In genomic region chr1:190048521-190049170, GRCm38 (mm10) we compare ENCODE assay signal across 22 mouse cellular contexts.
"Had no signal": no experiment of that assay in that cellular context is flagged by ENCODE, and none has a peak within 500 bp of the region (broad histone marks: within the 10 kb centered on the region; RNA-seq: fewer than 3 reads in every experiment).

No protein-coding gene starts in this region.

- H3K9me3 ChIP-seq: limb, embryonic 10.5 days; stomach, embryonic 15.5 days had no signal

- H3K27ac ChIP-seq: limb, embryonic 10.5 days; limb, embryonic 13.5 days; liver, embryonic 14.5 days; midbrain, embryonic 12.5 days; neural tube, embryonic 13.5 days; stomach, embryonic 15.5 days had no signal

- H3K4me1 ChIP-seq: limb, embryonic 10.5 days; midbrain, embryonic 12.5 days; neural tube, embryonic 13.5 days; stomach, embryonic 15.5 days had no signal

- H3K9ac ChIP-seq: limb, embryonic 13.5 days; liver, embryonic 14.5 days; lung, embryonic 14.5 days; midbrain, embryonic 12.5 days; neural tube, embryonic 13.5 days; stomach, embryonic 15.5 days had no signal

- H3K4me3 ChIP-seq: limb, embryonic 10.5 days; limb, embryonic 13.5 days; megakaryocyte, embryonic 14.5 days; midbrain, embryonic 12.5 days; myocyte; neural tube, embryonic 13.5 days; stomach, embryonic 15.5 days had no signal

- DNase-seq: kidney, adult 18-20 months; kidney, adult 9 months; kidney, postnatal 14 days; kidney, postnatal 4 days; layer of hippocampus, adult 9-11 months; lung, embryonic 14.5 days; lung, postnatal 36 days; retina, postnatal 1 day; right cerebral cortex, postnatal 25 days; spleen, adult 18-20 months; thymus, postnatal 25 days had no signal

- H3K4me2 ChIP-seq: limb, embryonic 13.5 days; lung, embryonic 14.5 days; midbrain, embryonic 12.5 days; neural tube, embryonic 13.5 days; stomach, embryonic 15.5 days had no signal

- H3K36me3 ChIP-seq: limb, embryonic 10.5 days; limb, embryonic 13.5 days; midbrain, embryonic 12.5 days; neural tube, embryonic 13.5 days; stomach, embryonic 15.5 days had no signal

- H3K27me3 ChIP-seq: neural tube, embryonic 13.5 days; stomach, embryonic 15.5 days had no signal

- ATAC-seq: intestine, embryonic 16.5 days; lung, postnatal 0 days; midbrain, embryonic 16.5 days had no signal
